Mouse (Mus musculus) kidney, embryonic 14.5 days (tissue): ENCODE data around the gene Ntrk2. TPM values are rescaled to one million over a fixed set of nuclear protein-coding genes. Genes with fewer than 3 reads are reported as not detected.

Experiments
- ATAC-seq: fragments of 200-750 bp; cut with Nextera tagmentation; 2 replicates; pipeline ENCODE4 v1.8.0; 2017; ENCODE audit warnings: moderate number of reproducible peaks, mild to moderate bottlenecking, moderate TSS enrichment, moderate library complexity; ENCODE audit not compliant: low FRiP score, low TSS enrichment
- H3K27ac ChIP-seq: fragments of 300-500 bp; sonication (generic); 2 replicates; pipeline ENCODE4 v1.5.1; 2014; ENCODE audit warnings: low read depth, mild to moderate bottlenecking, low read length, moderate library complexity, mixed read lengths
- H3K27me3 ChIP-seq: fragments of 300-500 bp; sonication (generic); 2 replicates; pipeline ENCODE4 v1.6.1; 2014; ENCODE audit warnings: mild to moderate bottlenecking, low read length; ENCODE audit not compliant: control insufficient read depth, insufficient read depth
- H3K36me3 ChIP-seq: fragments of 300-500 bp; sonication (generic); 2 replicates; pipeline ENCODE4 v1.6.1; 2014; ENCODE audit warnings: low read length, mixed read lengths; ENCODE audit not compliant: control insufficient read depth, insufficient read depth
- H3K4me1 ChIP-seq: fragments of 300-500 bp; sonication (generic); 2 replicates; pipeline ENCODE4 v1.6.1; 2014; ENCODE audit warnings: low read length, mixed read lengths; ENCODE audit not compliant: control insufficient read depth, insufficient read depth
- H3K4me2 ChIP-seq: fragments of 300-500 bp; sonication (generic); replicated peaks from 2 replicates; pipeline ENCODE4 v1.6.1; 2014; ENCODE audit warnings: low read depth, mild to moderate bottlenecking, low read length
- H3K4me3 ChIP-seq: fragments of 300-500 bp; sonication (generic); 2 replicates; pipeline ENCODE4 v1.5.1; 2014; ENCODE audit warnings: mild to moderate bottlenecking, low read length
- H3K9ac ChIP-seq: fragments of 300-500 bp; sonication (generic); 2 replicates; pipeline ENCODE4 v1.6.1; 2014; ENCODE audit warnings: low read depth, mild to moderate bottlenecking, low read length, moderate library complexity
- H3K9me3 ChIP-seq: fragments of 300-500 bp; sonication (generic); 2 replicates; pipeline ENCODE4 v1.6.1; 2016; ENCODE audit warnings: low read length; ENCODE audit not compliant: control insufficient read depth
- WGBS: fragments of 180-500 bp; shearing (Covaris S2); extraction: QIAGEN DNeasy Blood & Tissue Kit; methylation state at CpG from one replicate; pipeline ENCODE4 v1.1.7; 2014; 5-methylcytosine and 5-hydroxymethylcytosine counted together
- polyA plus RNA-seq: library from polyadenylated mRNA; unstranded; fragments of >200 nt; fragmentation: Nextera tagmentation; extraction: Ambion mirVana; gene quantifications from 2 replicates; pipeline ENCODE4 v1.2.1, GENCODE M21; 2014

Ntrk2 gene
- polyA plus RNA-seq, 1 experiment from 2014 or later, result 5.6 TPM

- H3K9ac ChIP-seq, result no peak overlapping the region
- H3K9me3 ChIP-seq, result no peaks in the 10 kb centered on the region
- no peak overlapping the region for H3K4me3 ChIP-seq
- H3K4me1 ChIP-seq, result 0 out of 2 replicates have a peak, but pooled peaks cover 3% of the 10 kb centered on the region
- no peaks in the 10 kb centered on the region for H3K27me3 ChIP-seq
- H3K27ac ChIP-seq, result no peak overlapping the region
- ATAC-seq, result no peak
- 63% methylated on average over 4 of the region's 4 CpGs for WGBS
- H3K36me3 ChIP-seq, result no peaks in the 10 kb centered on the region
- H3K4me2 ChIP-seq, result no peak overlapping the region
These were observed 132.1 kb downstream of the Ntrk2 start for GRCm38 (mm10) chr13:58938464-58938863.

GRCm38 (mm10) chr13:58940208-58940607 is 133.8 kb downstream of the Ntrk2 start:
- no peak overlapping the region for H3K4me3 ChIP-seq
- no peak overlapping the region for H3K4me2 ChIP-seq
- H3K36me3 ChIP-seq, result no peaks in the 10 kb centered on the region
- WGBS, result 81% methylated on average over 6 of the region's 6 CpGs
- H3K27me3 ChIP-seq, result no peaks in the 10 kb centered on the region
- no peaks in the 10 kb centered on the region for H3K9me3 ChIP-seq
- H3K4me1 ChIP-seq, result 0 out of 2 replicates have a peak, but pooled peaks cover 3% of the 10 kb centered on the region
- ATAC-seq, result no peak
- no peak overlapping the region for H3K27ac ChIP-seq
- no peak overlapping the region for H3K9ac ChIP-seq

DNA sequence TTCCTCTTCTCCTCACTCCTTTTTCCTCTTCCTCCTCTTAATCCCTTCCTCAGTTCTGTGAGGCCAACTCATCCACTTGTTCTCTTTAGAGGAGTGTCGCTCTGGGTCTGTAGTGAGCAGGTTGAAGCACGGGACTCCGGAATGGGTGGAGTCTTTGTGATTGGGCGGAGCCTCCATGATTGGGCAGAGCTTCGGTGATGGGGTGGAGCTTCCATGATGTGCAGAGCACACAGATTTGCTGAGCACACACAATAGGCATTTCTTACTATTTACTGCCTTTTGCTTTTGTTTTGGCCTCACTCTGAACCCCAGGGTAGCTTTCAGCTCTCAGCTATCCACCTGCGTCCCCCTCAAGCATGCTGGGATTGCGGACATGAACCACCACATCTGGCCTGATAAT is 134.4 kb downstream of the Ntrk2 start:
- Histone ChIP-seq H3K36me3 (no peaks in the 10 kb centered on the region), H3K27ac (no peak overlapping the region), H3K9me3 (no peaks in the 10 kb centered on the region), H3K4me3 (no peak overlapping the region), H3K4me1 (0 out of 2 replicates have a peak, but pooled peaks cover 3% of the 10 kb centered on the region), H3K4me2 (no peak overlapping the region), H3K9ac (no peak overlapping the region), H3K27me3 (no peaks in the 10 kb centered on the region)
- 58% methylated on average over 7 of the region's 7 CpGs for WGBS
- no peak for ATAC-seq

DNA sequence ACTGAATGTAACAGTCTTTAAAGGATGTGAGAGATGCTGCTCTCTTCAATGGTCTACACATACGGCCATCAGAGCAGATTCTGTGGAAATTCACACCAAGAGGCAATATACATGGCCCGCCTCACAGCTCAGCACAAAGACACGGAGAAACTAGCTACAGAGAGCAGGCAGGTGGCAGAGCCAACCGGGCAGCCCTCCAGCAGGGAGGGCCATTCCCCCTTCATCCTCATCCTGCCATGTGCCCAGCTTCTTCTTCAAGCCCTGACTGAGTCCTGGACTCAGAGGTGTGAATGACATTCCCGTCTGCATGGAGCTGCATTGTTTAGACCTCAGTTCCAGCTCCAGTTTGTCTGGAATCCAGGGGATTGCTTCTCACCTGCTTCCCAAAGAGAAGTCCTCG is 139.4 kb downstream of the Ntrk2 start:
- H3K4me2 ChIP-seq, result no peak overlapping the region
- H3K36me3 ChIP-seq, result no peaks in the 10 kb centered on the region
- no peak overlapping the region for H3K9ac ChIP-seq
- ATAC-seq, result no peak
- 37% methylated on average over 6 of the region's 6 CpGs for WGBS
- no peak overlapping the region for H3K4me3 ChIP-seq
- no peaks in the 10 kb centered on the region for H3K9me3 ChIP-seq
- no peak overlapping the region for H3K27ac ChIP-seq
- no peaks in the 10 kb centered on the region for H3K27me3 ChIP-seq
- no peaks in the 10 kb centered on the region for H3K4me1 ChIP-seq

DNA sequence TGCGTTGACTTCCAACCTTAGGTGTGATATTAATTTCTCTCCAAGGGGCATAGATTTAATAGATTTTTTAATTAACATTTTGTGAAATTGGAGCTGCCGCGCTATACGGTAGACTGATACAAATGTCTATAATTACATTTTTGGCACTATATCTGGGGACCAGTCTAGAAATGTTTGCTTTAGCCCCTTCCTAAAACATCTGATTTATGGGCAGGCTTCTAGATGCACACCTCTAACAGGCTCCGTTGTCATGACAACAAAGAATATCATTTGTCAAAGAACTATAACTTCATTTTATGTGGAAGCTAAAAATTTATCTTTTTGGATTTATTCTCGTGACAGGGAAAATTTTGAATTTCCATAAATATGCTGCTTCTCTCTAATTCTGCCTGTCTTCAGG is 140.2 kb downstream of the Ntrk2 start:
- 56% methylated on average over 6 of the region's 6 CpGs for WGBS
- Histone ChIP-seq H3K36me3 (no peaks in the 10 kb centered on the region), H3K4me3 (no peak overlapping the region), H3K4me2 (no peak overlapping the region), H3K9ac (no peak overlapping the region), H3K27ac (no peak overlapping the region), H3K4me1 (no peaks in the 10 kb centered on the region), H3K27me3 (no peaks in the 10 kb centered on the region), H3K9me3 (no peaks in the 10 kb centered on the region)
- ATAC-seq, result no peak

GRCm38 (mm10) chr13:58947056-58947455 is 140.7 kb downstream of the Ntrk2 start:
- H3K9ac ChIP-seq, result no peak overlapping the region
- 56% methylated on average over 9 of the region's 9 CpGs for WGBS
- H3K9me3 ChIP-seq, result no peaks in the 10 kb centered on the region
- no peak overlapping the region for H3K4me3 ChIP-seq
- H3K27me3 ChIP-seq, result no peaks in the 10 kb centered on the region
- H3K4me1 ChIP-seq, result no peaks in the 10 kb centered on the region
- ATAC-seq, result no peak
- H3K36me3 ChIP-seq, result no peaks in the 10 kb centered on the region
- no peak overlapping the region for H3K27ac ChIP-seq
- no peak overlapping the region for H3K4me2 ChIP-seq

- Histone ChIP-seq H3K36me3 (no peaks in the 10 kb centered on the region), H3K9me3 (no peaks in the 10 kb centered on the region), H3K4me1 (0 out of 2 replicates have a peak, but pooled peaks cover 5% of the 10 kb centered on the region), H3K4me2 (no peak overlapping the region), H3K27me3 (no peaks in the 10 kb centered on the region), H3K4me3 (no peak overlapping the region), H3K9ac (no peak overlapping the region), H3K27ac (no peak overlapping the region)
- WGBS, result 30% methylated on average over 4 of the region's 4 CpGs
- ATAC-seq, result no peak
These were observed 148.0 kb downstream of the Ntrk2 start for GRCm38 (mm10) chr13:58954331-58954730.

DNA sequence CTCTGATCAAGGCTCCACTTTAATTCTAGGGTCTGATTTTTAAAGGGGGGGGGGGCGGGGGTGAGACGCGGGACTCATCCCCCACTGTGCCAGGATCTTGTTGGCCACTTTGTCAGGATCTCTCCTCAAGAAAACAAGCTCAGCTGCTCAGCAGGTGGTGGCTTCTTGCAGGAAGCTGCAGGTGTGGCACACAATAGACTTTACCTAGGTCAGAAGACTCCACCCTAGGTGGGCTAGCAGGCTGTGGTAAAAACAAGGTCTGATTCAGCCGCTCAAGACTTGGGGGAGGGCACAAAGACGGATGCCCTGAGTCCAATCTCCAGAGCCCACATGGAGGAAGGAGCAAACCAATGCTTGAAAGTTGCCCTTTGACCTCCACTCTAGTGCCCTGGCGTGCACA is 148.4 kb downstream of the Ntrk2 start:
- Histone ChIP-seq H3K9me3 (no peaks in the 10 kb centered on the region), H3K27ac (no peak overlapping the region), H3K27me3 (no peaks in the 10 kb centered on the region), H3K9ac (no peak overlapping the region), H3K4me2 (no peak overlapping the region), H3K4me3 (no peak overlapping the region), H3K4me1 (0 out of 2 replicates have a peak, but pooled peaks cover 5% of the 10 kb centered on the region), H3K36me3 (no peaks in the 10 kb centered on the region)
- no peak for ATAC-seq
- 21% methylated on average over 6 of the region's 6 CpGs for WGBS

DNA sequence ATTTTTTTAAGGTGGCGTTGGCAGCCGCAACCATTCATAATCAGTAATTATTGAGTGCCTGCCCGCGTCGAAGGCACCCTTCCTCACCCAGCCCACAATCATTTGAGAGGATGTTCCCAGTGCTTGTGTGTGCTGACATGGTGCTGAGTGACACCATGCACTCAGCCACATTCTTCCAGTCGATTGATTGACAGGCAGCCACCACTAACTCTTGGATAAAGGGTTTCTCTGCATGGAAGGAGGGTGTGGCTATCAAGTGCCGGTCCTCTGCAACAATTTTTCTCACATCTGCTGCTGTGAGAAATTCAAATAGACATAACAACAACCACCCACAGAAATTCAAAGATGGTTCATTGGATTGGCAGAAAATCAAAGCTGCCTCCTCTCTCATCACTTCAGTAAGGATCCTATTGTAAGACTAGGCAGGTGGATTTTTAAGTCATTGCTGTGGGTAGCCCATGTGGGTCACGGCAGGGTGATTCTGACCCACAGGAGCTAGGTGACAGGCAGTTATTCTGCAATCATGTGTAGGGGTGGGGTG is 148.9 kb downstream of the Ntrk2 start:
- no peak overlapping the region for H3K4me3 ChIP-seq
- no peak for ATAC-seq
- 0 out of 2 replicates have a peak, but pooled peaks cover 5% of the 10 kb centered on the region for H3K4me1 ChIP-seq
- WGBS, result 66% methylated on average over 8 of the region's 8 CpGs
- H3K9me3 ChIP-seq, result no peaks in the 10 kb centered on the region
- H3K4me2 ChIP-seq, result no peak overlapping the region
- H3K27ac ChIP-seq, result no peak overlapping the region
- H3K36me3 ChIP-seq, result no peaks in the 10 kb centered on the region
- H3K9ac ChIP-seq, result no peak overlapping the region
- no peaks in the 10 kb centered on the region for H3K27me3 ChIP-seq
